Mouse (Mus musculus) colon, adult 2 months (tissue): ENCODE data around the gene Mff. TPM values are rescaled to one million over a fixed set of nuclear protein-coding genes. Genes with fewer than 3 reads are reported as not detected.

ENCODE experiments used
- polyA plus RNA-seq: library from polyadenylated mRNA; depleted of rRNA; stranded (reverse); fragments of >200 nt; gene quantifications from 2 replicates; pipeline ENCODE4 v1.2.3, GENCODE M21; 2012; rRNA removed

Mff gene
- polyA plus RNA-seq = 46.4 and 62.3 TPM in 2 replicates

GRCm38 (mm10) chr1:82724339-82725025 is at the start of gene Mff:
Gene Mff (plus strand): TSS chr1:82724890.

DNA sequence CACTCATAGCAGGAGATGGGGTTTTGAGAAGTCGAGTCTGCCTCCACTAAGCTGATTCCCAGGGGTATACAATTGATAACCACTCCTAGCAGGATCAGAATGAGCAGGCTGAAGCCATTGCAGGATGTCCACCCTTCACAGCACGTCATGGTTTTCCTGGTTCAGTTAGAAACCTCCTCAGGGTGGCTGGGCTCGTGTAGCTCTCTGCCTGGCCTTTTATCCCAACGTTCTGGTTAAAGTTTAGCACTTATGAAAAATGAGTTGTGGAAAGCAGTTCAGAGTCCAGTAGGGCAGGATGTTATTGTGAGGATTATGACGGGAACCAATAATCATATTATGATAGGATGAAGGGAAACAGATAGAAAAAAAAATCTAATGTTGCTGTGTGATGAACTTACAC is 43.6 kb downstream of the Mff start, which contains the start of gene Tm4sf20:
Tm4sf20 (minus strand) TSS at position 193 of the 400 bp plus-strand sequence.

GRCm38 (mm10) chr1:82771022-82771586 is 46.4 kb downstream of the Mff start, which contains the start of gene Gm47791:
Gene Gm47791 (minus strand): TSS chr1:82771243.

Other genes with a start within 250 kb of the Mff start
- 0.15 TPM in 2 replicates for gene Col4a4, start 138.0 kb upstream of the Mff start, polyA plus RNA-seq
- gene Col4a3, start 138.0 kb upstream of the Mff start, polyA plus RNA-seq = 0.21 and 0.35 TPM in 2 replicates
- 71.0 and 88.4 TPM in 2 replicates for gene Tm4sf20, start 43.6 kb downstream of the Mff start, polyA plus RNA-seq
- 1.1 and 1.7 TPM in 2 replicates for gene Gm47791, start 46.4 kb downstream of the Mff start, polyA plus RNA-seq
- 21.0 and 28.9 TPM in 2 replicates for gene Agfg1, start 114.6 kb downstream of the Mff start, polyA plus RNA-seq
- gene A030005L19Rik, start 188.4 kb downstream of the Mff start, polyA plus RNA-seq = 0.90 and 0.91 TPM in 2 replicates
- gene A030014E15Rik, start 200.0 kb downstream of the Mff start, polyA plus RNA-seq = not detected in 2 replicates
- gene Gm6217, start 206.5 kb downstream of the Mff start, polyA plus RNA-seq = not detected in 2 replicates
- gene A030003K21Rik, start 218.5 kb downstream of the Mff start, polyA plus RNA-seq = not detected in 2 replicates
- not detected in 2 replicates for gene Gm7544, start 231.1 kb downstream of the Mff start, polyA plus RNA-seq
- not detected in 2 replicates for gene Gm47955, start 235.4 kb downstream of the Mff start, polyA plus RNA-seq